Mouse (Mus musculus): ENCODE data around the gene A930018P22Rik. TPM values are rescaled to one million over a fixed set of nuclear protein-coding genes. Genes with fewer than 3 reads are reported as not detected.
A peak's percentile ranks its signal among the peaks of the same experiment; 100 is the strongest.

The A930018P22Rik gene
- polyA plus RNA-seq, 1 experiment from 2014 or later, result 0.36 TPM

GRCm38 (mm10) chr2:104119097-104119496, 3.5 kb upstream of the A930018P22Rik start:
- no peak for ATAC-seq (ENCODE audit: insufficient number of reproducible peaks, low FRiP score)

GRCm38 (mm10) chr2:104120312-104120711, 2.3 kb upstream of the A930018P22Rik start:
- peaks cover 47% of the 10 kb centered on the region for H3K4me1 ChIP-seq (replicated peaks)
- H3K36me3 ChIP-seq, result peaks cover 5% of the 10 kb centered on the region; the same call in 1 of the 2 replicates
- no peaks in the 10 kb centered on the region for H3K9me3 ChIP-seq (replicated peaks)
- no peak for ATAC-seq (ENCODE audit: insufficient number of reproducible peaks, low FRiP score)
- no peak overlapping the region for H3K9ac ChIP-seq
- H3K27ac ChIP-seq (ENCODE audit: poor library complexity, severe bottlenecking), result peak overlapping the region; percentile 85
- H3K4me2 ChIP-seq, result no peak overlapping the region
- H3K27me3 ChIP-seq (replicated peaks), result no peaks in the 10 kb centered on the region
- no peak overlapping the region for H3K4me3 ChIP-seq
- 44% methylated on average over 6 of the region's 6 CpGs for WGBS

More at GRCm38 (mm10) chr2:104119097-104119496, 3.5 kb upstream of the A930018P22Rik start:
- Histone ChIP-seq H3K27ac (ENCODE audit: poor library complexity, severe bottlenecking) (no peak overlapping the region), H3K9me3 (replicated peaks) (no peaks in the 10 kb centered on the region), H3K36me3 (peaks cover 5% of the 10 kb centered on the region; the same call in 1 of the 2 replicates), H3K4me3 (no peak overlapping the region), H3K4me2 (no peak overlapping the region), H3K4me1 (replicated peaks) (peaks cover 41% of the 10 kb centered on the region), H3K27me3 (replicated peaks) (no peaks in the 10 kb centered on the region), H3K9ac (no peak overlapping the region)
- 76% methylated on average over 1 of the region's 1 CpGs for WGBS

- H3K27ac ChIP-seq (ENCODE audit: poor library complexity, severe bottlenecking), result peak overlapping the region; percentile 85
- H3K9me3 ChIP-seq (replicated peaks), result no peaks in the 10 kb centered on the region
- peaks cover 5% of the 10 kb centered on the region; the same call in 1 of the 2 replicates for H3K36me3 ChIP-seq
- H3K4me1 ChIP-seq (replicated peaks), result peaks cover 47% of the 10 kb centered on the region
- H3K4me2 ChIP-seq, result peak overlapping the region; percentile 91
- peak; percentile 0; the same call in 1 of the 2 replicates for ATAC-seq (ENCODE audit: insufficient number of reproducible peaks, low FRiP score)
- H3K27me3 ChIP-seq (replicated peaks), result no peaks in the 10 kb centered on the region
- H3K4me3 ChIP-seq, result peak overlapping the region; percentile 67
- peak overlapping the region; percentile 89; the same call in 1 of the 2 replicates for H3K9ac ChIP-seq
- WGBS, result 64% methylated on average over 8 of the region's 8 CpGs
These were observed 676 bp upstream of the A930018P22Rik start for GRCm38 (mm10) chr2:104121681-104122504.

GRCm38 (mm10) chr2:104123540-104123939, 971 bp downstream of the A930018P22Rik start:
- no peak overlapping the region; the same call in 1 of the 2 replicates for H3K27ac ChIP-seq (ENCODE audit: poor library complexity, severe bottlenecking)
- ATAC-seq (ENCODE audit: insufficient number of reproducible peaks, low FRiP score), result no peak
- peak overlapping the region; percentile 67 for H3K4me3 ChIP-seq
- WGBS, result 48% methylated on average over 3 of the region's 3 CpGs
- H3K36me3 ChIP-seq, result no peaks in the 10 kb centered on the region
- 0 out of 2 replicates have a peak overlapping the region, but pooled peaks have one; percentile 89 for H3K9ac ChIP-seq
- no peaks in the 10 kb centered on the region for H3K27me3 ChIP-seq (replicated peaks)
- H3K4me1 ChIP-seq (replicated peaks), result peaks cover 46% of the 10 kb centered on the region
- H3K9me3 ChIP-seq (replicated peaks), result no peaks in the 10 kb centered on the region
- peak overlapping the region; percentile 91 for H3K4me2 ChIP-seq

GRCm38 (mm10) chr2:104124071-104124470, 1.5 kb downstream of the A930018P22Rik start:
- Histone ChIP-seq H3K27ac (ENCODE audit: poor library complexity, severe bottlenecking) (no peak overlapping the region), H3K4me3 (no peak overlapping the region), H3K27me3 (replicated peaks) (no peaks in the 10 kb centered on the region), H3K4me1 (replicated peaks) (peaks cover 41% of the 10 kb centered on the region), H3K4me2 (no peak overlapping the region), H3K9ac (no peak overlapping the region), H3K9me3 (replicated peaks) (no peaks in the 10 kb centered on the region), H3K36me3 (no peaks in the 10 kb centered on the region)
- whole genome bisulfite sequencing, result 75% methylated on average over 5 of the region's 5 CpGs
- no peak for ATAC-seq (ENCODE audit: insufficient number of reproducible peaks, low FRiP score)

- Histone ChIP-seq H3K9me3 (replicated peaks) (no peaks in the 10 kb centered on the region), H3K4me1 (replicated peaks) (peaks cover 37% of the 10 kb centered on the region), H3K27ac (ENCODE audit: poor library complexity, severe bottlenecking) (no peak overlapping the region), H3K9ac (no peak overlapping the region), H3K36me3 (no peaks in the 10 kb centered on the region), H3K27me3 (replicated peaks) (no peaks in the 10 kb centered on the region), H3K4me2 (no peak overlapping the region), H3K4me3 (no peak overlapping the region)
- WGBS, result 85% methylated on average over 13 of the region's 13 CpGs
- ATAC-seq (ENCODE audit: insufficient number of reproducible peaks, low FRiP score), result no peak
These were observed 6.4 kb downstream of the A930018P22Rik start for GRCm38 (mm10) chr2:104128803-104129531.

- H3K36me3 ChIP-seq, result no peaks in the 10 kb centered on the region
- no peaks in the 10 kb centered on the region for H3K27me3 ChIP-seq (replicated peaks)
- peak overlapping the region; percentile 5; the same call in 1 of the 2 replicates for H3K4me2 ChIP-seq
- WGBS, result 29% methylated on average over 6 of the region's 6 CpGs
- H3K9me3 ChIP-seq (replicated peaks), result no peaks in the 10 kb centered on the region
- no peak overlapping the region for H3K9ac ChIP-seq
- H3K4me3 ChIP-seq, result no peak overlapping the region
- peaks cover 31% of the 10 kb centered on the region for H3K4me1 ChIP-seq (replicated peaks)
- peak; percentile 78 for ATAC-seq (ENCODE audit: insufficient number of reproducible peaks, low FRiP score)
- H3K27ac ChIP-seq (ENCODE audit: poor library complexity, severe bottlenecking), result no peak overlapping the region
These were observed 7.6 kb downstream of the A930018P22Rik start for GRCm38 (mm10) chr2:104130165-104130564.

- Histone ChIP-seq H3K9me3 (replicated peaks) (no peaks in the 10 kb centered on the region), H3K4me2 (no peak overlapping the region), H3K27me3 (replicated peaks) (no peaks in the 10 kb centered on the region), H3K4me1 (replicated peaks) (peaks cover 31% of the 10 kb centered on the region), H3K27ac (ENCODE audit: poor library complexity, severe bottlenecking) (no peak overlapping the region), H3K9ac (no peak overlapping the region), H3K36me3 (no peaks in the 10 kb centered on the region), H3K4me3 (no peak overlapping the region)
- WGBS, result 69% methylated on average over 3 of the region's 3 CpGs
- ATAC-seq (ENCODE audit: insufficient number of reproducible peaks, low FRiP score), result no peak
These were observed 8.4 kb downstream of the A930018P22Rik start for GRCm38 (mm10) chr2:104130969-104131368.

- WGBS, result 68% methylated on average over 7 of the region's 7 CpGs
- Histone ChIP-seq H3K27ac (ENCODE audit: poor library complexity, severe bottlenecking) (no peak overlapping the region), H3K4me2 (no peak overlapping the region), H3K4me3 (no peak overlapping the region), H3K9ac (no peak overlapping the region), H3K9me3 (replicated peaks) (no peaks in the 10 kb centered on the region), H3K4me1 (replicated peaks) (peaks cover 31% of the 10 kb centered on the region), H3K27me3 (replicated peaks) (no peaks in the 10 kb centered on the region), H3K36me3 (no peaks in the 10 kb centered on the region)
- ATAC-seq (ENCODE audit: insufficient number of reproducible peaks, low FRiP score), result no peak
These were observed 9.8 kb downstream of the A930018P22Rik start for GRCm38 (mm10) chr2:104132266-104132859.

- WGBS, result 23% methylated on average over 11 of the region's 12 CpGs
- no peak overlapping the region for H3K4me3 ChIP-seq
- H3K36me3 ChIP-seq, result no peaks in the 10 kb centered on the region
- H3K4me1 ChIP-seq (replicated peaks), result peaks cover 31% of the 10 kb centered on the region
- no peak for ATAC-seq (ENCODE audit: insufficient number of reproducible peaks, low FRiP score)
- H3K27ac ChIP-seq (ENCODE audit: poor library complexity, severe bottlenecking), result no peak overlapping the region
- no peaks in the 10 kb centered on the region for H3K27me3 ChIP-seq (replicated peaks)
- no peak overlapping the region for H3K9ac ChIP-seq
- no peak overlapping the region for H3K4me2 ChIP-seq
- H3K9me3 ChIP-seq (replicated peaks), result no peaks in the 10 kb centered on the region
These were observed 10.7 kb downstream of the A930018P22Rik start for GRCm38 (mm10) chr2:104133042-104133810.

Data from heart, embryonic 12.5 days (tissue).